Mouse (Mus musculus) kidney, embryonic 16.5 days (tissue): ENCODE measurements around the gene Erich3. TPM values are rescaled to one million over a fixed set of nuclear protein-coding genes. Genes with fewer than 3 reads are reported as not detected.

Experiments used
- ATAC-seq: fragments of 200-750 bp; cut with Nextera tagmentation; 2 replicates; pipeline ENCODE4 v1.8.0; 2017; ENCODE audit warnings: moderate TSS enrichment; ENCODE audit not compliant: low FRiP score, low TSS enrichment
- H3K27ac ChIP-seq: fragments of 300-500 bp; sonication (generic); 2 replicates; pipeline ENCODE4 v1.5.1; 2014; ENCODE audit warnings: low read length
- H3K27me3 ChIP-seq: fragments of 300-500 bp; sonication (generic); 2 replicates; pipeline ENCODE4 v1.6.1; 2014; ENCODE audit warnings: low read length, control low read depth, mixed read lengths; ENCODE audit not compliant: insufficient read depth
- H3K36me3 ChIP-seq: fragments of 300-500 bp; sonication (generic); 2 replicates; pipeline ENCODE4 v1.6.1; 2014; ENCODE audit warnings: low read length, control low read depth, mixed read lengths; ENCODE audit not compliant: insufficient read depth
- H3K4me1 ChIP-seq: fragments of 300-500 bp; sonication (generic); 2 replicates; pipeline ENCODE4 v1.6.1; 2014; ENCODE audit warnings: low read length, control low read depth, mixed read lengths; ENCODE audit not compliant: insufficient read depth
- H3K4me2 ChIP-seq: fragments of 300-500 bp; sonication (generic); replicated peaks from 2 replicates; pipeline ENCODE4 v1.6.1; 2014; ENCODE audit warnings: low read depth, low read length
- H3K4me3 ChIP-seq: fragments of 300-500 bp; sonication (generic); 2 replicates; pipeline ENCODE4 v1.5.1; 2014; ENCODE audit warnings: mild to moderate bottlenecking, low read length
- H3K9ac ChIP-seq: fragments of 300-500 bp; sonication (generic); replicated peaks from 2 replicates; pipeline ENCODE4 v1.6.1; 2014; ENCODE audit warnings: low read length
- H3K9me3 ChIP-seq: fragments of 300-500 bp; sonication (generic); 2 replicates; pipeline ENCODE4 v1.6.1; 2016; ENCODE audit warnings: low read length, control low read depth
- WGBS: fragments of 180-500 bp; shearing (Covaris S2); extraction: QIAGEN DNeasy Blood & Tissue Kit; methylation state at CpG from one replicate; pipeline ENCODE4 v1.1.7; 2014; 5-methylcytosine and 5-hydroxymethylcytosine counted together
- polyA plus RNA-seq: library from polyadenylated mRNA; unstranded; fragments of >200 nt; fragmentation: Nextera tagmentation; extraction: Ambion mirVana; gene quantifications from 2 replicates; pipeline ENCODE4 v1.2.1, GENCODE M21; 2015

The Erich3 gene
- polyA plus RNA-seq, 1 experiment from 2014 or later, result 0.04 TPM

DNA sequence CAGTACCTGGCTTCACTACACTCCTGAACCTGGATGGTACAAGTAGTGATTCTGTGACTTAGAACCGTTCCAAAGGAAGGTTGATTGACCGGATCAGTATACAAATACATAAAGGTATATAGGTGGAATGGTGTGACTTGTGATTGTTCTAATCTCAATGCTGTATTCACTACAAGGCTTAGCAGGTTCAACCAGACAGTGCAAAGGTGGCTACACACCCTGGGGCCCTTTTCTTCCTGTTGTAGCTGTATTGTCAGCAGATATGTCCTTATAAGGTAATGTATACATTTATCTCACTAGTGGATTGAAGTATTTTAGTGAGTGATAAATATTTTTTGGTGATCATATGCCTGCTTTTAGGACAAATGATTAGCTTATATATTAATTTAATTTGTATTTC lies 80.7 kb downstream of the Erich3 start:
- Histone ChIP-seq H3K9ac (no peak overlapping the region), H3K27me3 (no peaks in the 10 kb centered on the region), H3K4me1 (no peaks in the 10 kb centered on the region), H3K36me3 (no peaks in the 10 kb centered on the region), H3K9me3 (no peaks in the 10 kb centered on the region), H3K4me2 (no peak overlapping the region), H3K4me3 (no peak overlapping the region), H3K27ac (no peak overlapping the region)
- no peak for ATAC-seq
- WGBS, result 99% methylated on average over 2 of the region's 2 CpGs

DNA sequence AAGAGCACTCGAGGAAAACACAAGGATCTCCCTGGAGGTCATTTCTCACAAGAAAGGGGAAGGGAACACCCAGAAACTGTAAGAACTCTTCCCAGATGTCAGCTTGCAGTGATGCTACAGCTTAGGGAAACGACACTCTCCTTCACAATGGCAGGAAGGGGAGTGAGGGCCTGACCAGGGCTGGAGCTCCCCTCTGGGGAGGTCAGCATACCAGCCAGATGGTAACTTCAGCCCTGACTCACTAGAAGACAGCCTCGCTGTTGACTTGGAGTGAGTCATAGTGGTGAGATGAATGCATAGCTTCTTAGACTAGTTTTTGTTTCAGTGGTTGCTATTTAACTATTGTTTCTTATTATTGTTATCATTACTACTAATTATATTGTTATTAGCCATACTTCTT lies 90.8 kb downstream of the Erich3 start:
- no peak overlapping the region for H3K9ac ChIP-seq
- WGBS, result 36% methylated on average over 3 of the region's 3 CpGs

DNA sequence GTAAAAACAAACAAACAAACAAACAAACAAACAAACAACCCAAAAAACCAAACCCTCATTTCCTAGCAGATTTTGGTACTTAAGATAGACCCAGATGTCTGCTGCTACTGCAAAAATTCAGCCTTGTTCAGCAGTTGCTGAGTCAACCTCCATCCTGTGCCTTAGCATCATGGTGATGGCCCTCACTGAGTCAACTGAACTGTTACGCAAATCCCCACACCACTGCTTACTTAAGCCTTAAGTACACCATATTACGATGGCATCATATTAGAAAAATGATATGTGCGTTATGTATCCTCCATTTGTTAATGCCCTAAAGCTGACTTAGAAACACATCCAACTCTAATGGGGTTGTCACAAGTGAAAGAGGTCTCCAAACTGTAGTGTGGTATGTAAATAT lies 91.6 kb downstream of the Erich3 start:
- no peak for ATAC-seq
- Histone ChIP-seq H3K36me3 (no peaks in the 10 kb centered on the region), H3K9ac (no peak overlapping the region), H3K4me2 (no peak overlapping the region), H3K4me1 (no peaks in the 10 kb centered on the region), H3K27me3 (no peaks in the 10 kb centered on the region), H3K9me3 (no peaks in the 10 kb centered on the region), H3K4me3 (no peak overlapping the region), H3K27ac (no peak overlapping the region)
- 95% methylated on average over 3 of the region's 3 CpGs for WGBS

More for the DNA sequence above, 90.8 kb downstream of the Erich3 start:
- Histone ChIP-seq H3K27me3 (no peaks in the 10 kb centered on the region), H3K4me1 (no peaks in the 10 kb centered on the region), H3K27ac (no peak overlapping the region), H3K4me3 (no peak overlapping the region), H3K4me2 (no peak overlapping the region), H3K36me3 (no peaks in the 10 kb centered on the region), H3K9me3 (no peaks in the 10 kb centered on the region)
- no peak for ATAC-seq

DNA sequence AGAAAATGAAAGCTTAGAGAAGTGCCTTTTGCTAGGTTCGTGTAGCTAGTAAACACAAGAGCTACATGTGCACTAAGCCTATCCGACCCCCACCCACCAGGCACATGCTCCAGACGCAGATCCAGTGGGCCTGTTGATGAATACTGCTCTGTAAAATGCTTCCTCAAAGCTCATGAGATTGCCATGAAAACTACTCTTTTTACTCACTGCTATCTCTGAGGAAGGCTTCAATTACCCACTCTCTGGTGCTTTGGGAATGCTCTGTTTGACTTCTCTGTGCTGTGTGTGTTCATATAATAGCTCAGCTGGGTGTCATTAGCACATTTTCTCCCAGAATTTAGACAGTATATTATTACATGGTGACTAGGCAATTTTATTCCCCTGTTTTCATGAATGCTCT lies 94.4 kb downstream of the Erich3 start:
- Histone ChIP-seq H3K4me2 (no peak overlapping the region), H3K27ac (no peak overlapping the region), H3K4me3 (no peak overlapping the region), H3K9ac (no peak overlapping the region), H3K9me3 (peaks cover 3% of the 10 kb centered on the region; the same call in 1 of the 2 replicates), H3K36me3 (no peaks in the 10 kb centered on the region), H3K4me1 (no peaks in the 10 kb centered on the region; the same call in 1 of the 2 replicates), H3K27me3 (no peaks in the 10 kb centered on the region)
- 85% methylated on average over 3 of the region's 3 CpGs for WGBS
- no peak for ATAC-seq

DNA sequence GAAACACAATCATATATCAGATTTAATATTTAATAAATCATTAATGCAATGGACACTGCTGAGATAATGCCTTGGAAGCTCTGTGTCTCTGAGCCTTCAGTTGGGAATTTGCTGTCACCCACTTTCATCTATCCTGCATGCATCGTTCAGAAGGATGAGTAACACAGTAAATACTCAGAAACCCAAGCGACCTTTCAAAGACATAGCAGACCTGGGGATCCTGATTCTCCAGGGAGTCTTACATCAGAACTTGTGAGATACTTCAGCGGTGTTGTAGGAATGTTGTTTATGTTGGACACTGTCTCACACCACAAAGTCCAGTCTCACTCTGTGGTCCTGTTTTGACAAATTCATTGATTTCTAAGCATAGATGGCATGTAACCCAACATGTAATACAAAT lies 97.4 kb downstream of the Erich3 start:
- Histone ChIP-seq H3K4me2 (no peak overlapping the region), H3K9ac (no peak overlapping the region), H3K4me3 (no peak overlapping the region), H3K27ac (no peak overlapping the region), H3K4me1 (no peaks in the 10 kb centered on the region; the same call in 1 of the 2 replicates), H3K27me3 (no peaks in the 10 kb centered on the region), H3K36me3 (no peaks in the 10 kb centered on the region), H3K9me3 (peaks cover 3% of the 10 kb centered on the region; the same call in 1 of the 2 replicates)
- no peak for ATAC-seq
- 77% methylated on average over 3 of the region's 3 CpGs for WGBS

DNA sequence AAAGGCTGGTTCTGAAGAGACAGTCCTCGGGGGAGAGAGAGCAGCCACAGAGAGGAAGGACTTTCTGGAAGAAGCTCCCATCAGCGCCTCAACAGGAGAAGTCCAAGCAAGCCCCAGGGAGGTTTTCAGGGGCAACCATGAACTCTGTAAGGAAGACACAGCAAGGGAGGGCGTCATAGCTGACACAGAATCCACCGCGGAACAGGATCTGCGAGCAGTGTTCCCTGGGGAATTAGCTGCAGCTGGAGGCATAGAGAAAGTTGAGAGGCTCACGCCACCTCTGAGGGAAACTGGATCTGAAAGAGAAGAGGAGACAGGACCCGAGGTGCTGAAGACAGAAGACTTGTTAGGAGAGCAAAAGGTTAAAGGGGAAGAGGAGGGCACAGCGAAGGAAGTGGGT lies 99.7 kb downstream of the Erich3 start:
- no peak overlapping the region for H3K4me2 ChIP-seq
- 33% methylated on average over 9 of the region's 9 CpGs for WGBS
- H3K27ac ChIP-seq, result no peak overlapping the region
- H3K36me3 ChIP-seq, result no peaks in the 10 kb centered on the region
- ATAC-seq, result peak; percentile 35; the same call in 1 of the 2 replicates
- no peaks in the 10 kb centered on the region; the same call in 1 of the 2 replicates for H3K4me1 ChIP-seq
- H3K27me3 ChIP-seq, result no peaks in the 10 kb centered on the region
- no peak overlapping the region for H3K9ac ChIP-seq
- no peak overlapping the region for H3K4me3 ChIP-seq
- peaks cover 3% of the 10 kb centered on the region; the same call in 1 of the 2 replicates for H3K9me3 ChIP-seq

DNA sequence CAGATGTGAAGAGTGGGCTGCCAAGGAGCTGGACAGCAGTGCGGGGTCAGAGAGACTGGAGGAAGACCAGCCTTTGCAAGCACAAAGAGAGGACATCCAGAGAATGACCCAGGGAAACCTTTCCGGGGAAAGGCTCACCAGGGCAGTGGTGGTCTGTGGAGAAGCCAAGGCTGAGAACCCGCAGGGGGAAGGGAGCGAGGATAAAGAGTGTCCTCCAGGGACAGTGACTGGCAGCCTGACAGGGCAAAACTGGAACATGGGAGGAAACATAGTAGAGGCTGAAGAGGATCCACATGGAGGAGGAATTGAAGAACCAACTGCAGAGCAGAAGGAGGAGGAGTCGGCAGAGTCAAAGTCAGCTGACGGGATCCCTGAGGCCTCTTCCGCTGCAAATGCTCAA lies 100.5 kb downstream of the Erich3 start:
- H3K4me2 ChIP-seq, result no peak overlapping the region
- no peaks in the 10 kb centered on the region; the same call in 1 of the 2 replicates for H3K4me1 ChIP-seq
- no peak overlapping the region for H3K27ac ChIP-seq
- H3K4me3 ChIP-seq, result no peak overlapping the region
- ATAC-seq, result no peak
- H3K9ac ChIP-seq, result no peak overlapping the region
- peaks cover 3% of the 10 kb centered on the region; the same call in 1 of the 2 replicates for H3K9me3 ChIP-seq
- H3K27me3 ChIP-seq, result no peaks in the 10 kb centered on the region
- no peaks in the 10 kb centered on the region for H3K36me3 ChIP-seq
- WGBS, result 73% methylated on average over 7 of the region's 7 CpGs

DNA sequence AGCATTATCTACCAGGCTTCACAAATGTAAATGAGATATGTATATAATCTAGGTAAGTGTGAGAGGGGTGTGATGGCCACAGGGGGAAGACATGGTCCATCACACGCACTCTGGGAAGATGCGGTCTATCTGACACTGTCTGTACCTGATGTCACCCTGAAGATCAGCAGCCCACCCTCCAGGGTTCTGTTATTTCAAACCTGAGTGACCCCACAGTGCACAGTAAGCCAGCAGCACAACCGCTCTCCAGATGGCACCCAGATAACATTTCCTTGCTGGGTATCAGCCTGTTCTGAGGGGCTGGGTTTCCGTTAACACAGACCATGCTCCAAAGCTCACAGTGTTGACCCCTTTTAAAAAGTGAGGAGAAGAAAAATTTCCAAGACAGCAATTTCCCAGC lies 102.7 kb downstream of the Erich3 start:
- WGBS, result 51% methylated on average over 4 of the region's 4 CpGs
- Histone ChIP-seq H3K27ac (no peak overlapping the region), H3K9ac (no peak overlapping the region)

DNA sequence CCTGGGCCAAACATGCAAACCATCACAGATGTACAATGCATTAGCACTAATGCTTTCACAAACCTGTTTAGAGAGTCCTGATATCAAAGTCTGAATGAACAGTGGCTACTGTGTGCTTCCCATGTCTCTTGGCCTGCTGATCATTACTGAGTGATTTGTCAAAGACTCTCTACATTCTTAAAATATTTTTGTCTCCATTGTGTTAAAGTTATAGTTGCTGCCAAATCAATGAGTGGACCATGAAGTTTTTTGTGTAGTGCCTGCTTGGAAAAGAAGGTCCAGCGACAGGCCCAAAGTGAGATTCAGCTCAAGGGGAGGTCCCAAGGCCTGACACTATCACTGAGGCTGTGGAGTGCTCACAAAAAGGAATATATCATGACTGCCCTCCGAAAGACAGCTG lies 108.0 kb downstream of the Erich3 start:
- Histone ChIP-seq H3K27me3 (0 out of 2 replicates have a peak, but pooled peaks cover 2% of the 10 kb centered on the region), H3K4me2 (no peak overlapping the region), H3K36me3 (no peaks in the 10 kb centered on the region), H3K9ac (no peak overlapping the region), H3K27ac (no peak overlapping the region), H3K4me3 (no peak overlapping the region), H3K4me1 (no peaks in the 10 kb centered on the region), H3K9me3 (no peaks in the 10 kb centered on the region)
- no peak for ATAC-seq
- WGBS, result 94% methylated on average over 2 of the region's 2 CpGs

More for the DNA sequence above, 102.7 kb downstream of the Erich3 start:
- Histone ChIP-seq H3K4me3 (no peak overlapping the region), H3K4me1 (no peaks in the 10 kb centered on the region; the same call in 1 of the 2 replicates), H3K9me3 (no peaks in the 10 kb centered on the region), H3K36me3 (no peaks in the 10 kb centered on the region), H3K27me3 (no peaks in the 10 kb centered on the region), H3K4me2 (no peak overlapping the region)
- ATAC-seq, result 0 out of 2 replicates have a peak, but pooled peaks have one; percentile 39

DNA sequence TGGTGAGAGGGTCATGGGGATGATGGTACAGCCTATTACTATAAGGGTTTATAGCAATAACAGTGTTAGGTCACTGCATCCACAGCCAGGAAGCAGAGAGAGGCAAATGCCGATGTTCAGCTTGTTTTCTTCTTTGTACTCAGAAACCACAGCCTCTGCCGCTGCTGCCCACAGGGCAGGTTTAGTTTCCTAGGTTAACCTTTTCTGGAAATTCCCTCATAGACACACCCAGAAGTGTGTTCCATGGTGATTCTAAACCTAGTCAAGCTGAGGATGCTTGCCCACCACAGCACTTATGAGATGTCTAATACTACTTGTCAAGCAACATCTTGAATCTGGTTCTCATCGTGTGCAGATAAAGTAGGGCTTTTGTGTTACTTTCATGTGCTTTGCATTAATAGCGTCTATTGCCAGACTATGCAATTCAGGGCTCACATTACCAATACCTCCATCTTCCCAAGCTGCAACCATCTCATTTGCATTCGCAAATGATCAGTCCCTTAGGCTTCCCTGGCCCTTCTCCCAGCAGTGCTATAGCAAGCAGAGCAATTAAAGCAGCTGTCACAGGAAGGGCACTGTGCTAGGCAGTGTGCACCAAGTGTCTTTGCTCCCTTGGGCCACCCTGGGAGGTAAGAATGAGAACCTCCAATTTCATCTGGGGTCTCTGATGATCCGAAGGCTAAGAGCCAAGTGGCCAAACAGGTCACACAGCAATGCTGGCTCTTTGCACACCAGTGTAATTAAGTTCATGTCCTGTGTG lies 115.4 kb downstream of the Erich3 start:
- WGBS, result 66% methylated on average over 6 of the region's 6 CpGs
- Histone ChIP-seq H3K36me3 (no peaks in the 10 kb centered on the region), H3K4me3 (no peak overlapping the region), H3K27ac (no peak overlapping the region), H3K4me2 (no peak overlapping the region), H3K27me3 (peaks cover 8% of the 10 kb centered on the region), H3K9me3 (no peaks in the 10 kb centered on the region), H3K4me1 (no peaks in the 10 kb centered on the region), H3K9ac (no peak overlapping the region)
- no peak for ATAC-seq
